Mouse (Mus musculus) testis, adult 2 months (tissue): Measurements from ENCODE around the gene Tmc6.

Source experiments
- CTCF ChIP-seq: fragments of 200-500 bp; IDR thresholded peaks from 2 replicates; pipeline ENCODE4 v1.5.1; 2012; ENCODE audit warnings: low read depth, mild to moderate bottlenecking, inconsistent platforms, low read length, moderate library complexity; ENCODE audit not compliant: control insufficient read depth, insufficient read depth, insufficient replicate concordance
- POLR2A ChIP-seq: fragments of 200-500 bp; IDR thresholded peaks from 2 replicates; pipeline ENCODE4 v1.6.1; 2012; ENCODE audit warnings: low read depth, mild to moderate bottlenecking, inconsistent platforms, low read length, moderate library complexity; ENCODE audit not compliant: control insufficient read depth

- no peak for TF ChIP-seq CTCF
- TF ChIP-seq POLR2A, result no peak
Observed at GRCm38 (mm10) chr11:117821868-117822267, 39.9 kb upstream of the Tmc6 start.
